Mouse (Mus musculus): ENCODE data around the gene 5730480H06Rik.

DNA sequence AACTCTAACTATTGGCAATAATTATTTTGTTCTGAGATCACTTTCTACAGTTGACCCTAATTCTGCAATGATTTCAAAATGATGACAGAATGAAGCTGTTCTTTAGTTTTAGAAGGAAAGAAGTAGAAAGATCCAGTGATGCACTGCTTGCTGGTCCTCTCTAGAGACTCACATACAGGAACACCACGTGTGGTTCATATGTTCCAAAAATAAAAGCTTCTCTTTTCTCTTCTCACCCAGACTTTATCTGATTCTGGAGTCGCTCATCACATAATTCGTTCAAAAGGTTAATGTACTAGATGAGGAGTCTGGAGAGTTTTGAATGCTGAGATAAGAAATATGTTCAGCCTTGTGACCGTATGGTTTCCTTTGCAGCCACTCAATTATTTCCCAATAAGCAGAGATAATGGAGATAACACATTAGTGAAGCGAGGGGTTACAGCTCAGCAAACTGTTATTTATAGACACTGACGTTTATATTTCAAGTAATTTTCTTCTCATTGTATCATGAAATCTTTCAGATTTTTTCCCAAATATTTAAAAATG lies 12.6 kb upstream of the 5730480H06Rik start:
- TF ChIP-seq POLR2AphosphoS2 (IDR thresholded peaks at IDR 0.05; ENCODE audit: insufficient read length, low read depth) = no peak
- TF ChIP-seq MYOD1 (IDR thresholded peaks at IDR 0.05; ENCODE audit: control insufficient read depth in 1 of 3, insufficient read length in 2 of 3, low read depth in 2 of 3) = no peak
- no peak for TF ChIP-seq CEBPB (IDR thresholded peaks at IDR 0.05; ENCODE audit: insufficient read depth, poor library complexity, severe bottlenecking)
- TF ChIP-seq POLR2A (IDR thresholded peaks at IDR 0.05; ENCODE audit: insufficient read length, low read depth) = no peak
- TF ChIP-seq MAX (IDR thresholded peaks at IDR 0.05; ENCODE audit: low read depth) = no peak
- no peak for TF ChIP-seq TCF12 (IDR thresholded peaks at IDR 0.05; ENCODE audit: insufficient read depth, poor library complexity, severe bottlenecking)
- no peak for TF ChIP-seq MYOG (IDR thresholded peaks at IDR 0.05; ENCODE audit: control insufficient read depth in 1 of 3, insufficient read depth in 1 of 3, insufficient read length in 2 of 3, low read depth in 2 of 3)

Measured in myocyte (in vitro differentiated cells).